Mouse (Mus musculus) hindbrain, embryonic 12.5 days (tissue): ENCODE measurements around the gene Cass4. TPM values are rescaled to one million over a fixed set of nuclear protein-coding genes. Genes with fewer than 3 reads are reported as not detected.
A peak's percentile ranks its signal among the peaks of the same experiment; 100 is the strongest.

Source experiments
- ATAC-seq: fragments of 200-750 bp; cut with Nextera tagmentation; 2 replicates; pipeline ENCODE4 v1.8.0; 2017; ENCODE audit warnings: moderate TSS enrichment; ENCODE audit not compliant: low FRiP score
- H3K27ac ChIP-seq: fragments of 300-500 bp; sonication (generic); 2 replicates; pipeline ENCODE4 v1.5.1; 2016; ENCODE audit warnings: mild to moderate bottlenecking
- H3K27me3 ChIP-seq: fragments of 300-500 bp; sonication (generic); 2 replicates; pipeline ENCODE4 v1.6.1; 2016; ENCODE audit warnings: mild to moderate bottlenecking
- H3K36me3 ChIP-seq: fragments of 300-500 bp; sonication (generic); 2 replicates; pipeline ENCODE4 v1.6.1; 2016; ENCODE audit warnings: mild to moderate bottlenecking
- H3K4me1 ChIP-seq: fragments of 300-500 bp; sonication (generic); 2 replicates; pipeline ENCODE4 v1.6.1; 2016
- H3K4me2 ChIP-seq: fragments of 300-500 bp; sonication (generic); replicated peaks from 2 replicates; pipeline ENCODE4 v1.6.1; 2016; ENCODE audit warnings: mild to moderate bottlenecking
- H3K4me3 ChIP-seq: fragments of 300-500 bp; sonication (generic); 2 replicates; pipeline ENCODE4 v1.5.1; 2016; ENCODE audit warnings: mild to moderate bottlenecking
- H3K9ac ChIP-seq: fragments of 300-500 bp; sonication (generic); 2 replicates; pipeline ENCODE4 v1.6.1; 2016; ENCODE audit warnings: mild to moderate bottlenecking, moderate library complexity
- H3K9me3 ChIP-seq: fragments of 300-500 bp; sonication (generic); replicated peaks from 2 replicates; pipeline ENCODE4 v1.6.1; 2016; ENCODE audit warnings: mild to moderate bottlenecking
- WGBS: fragments of 180-500 bp; shearing (Covaris S2); methylation state at CpG from one replicate; pipeline ENCODE4 v1.1.7; 2016; 5-methylcytosine and 5-hydroxymethylcytosine counted together
- polyA plus RNA-seq: library from polyadenylated mRNA; unstranded; fragments of >200 nt; fragmentation: Nextera tagmentation; extraction: Ambion mirVana; gene quantifications from 2 replicates; pipeline ENCODE4 v1.2.1, GENCODE M21; 2016

Gene Cass4
- polyA plus RNA-seq, 1 experiment from 2014 or later, result 0.14 TPM

DNA sequence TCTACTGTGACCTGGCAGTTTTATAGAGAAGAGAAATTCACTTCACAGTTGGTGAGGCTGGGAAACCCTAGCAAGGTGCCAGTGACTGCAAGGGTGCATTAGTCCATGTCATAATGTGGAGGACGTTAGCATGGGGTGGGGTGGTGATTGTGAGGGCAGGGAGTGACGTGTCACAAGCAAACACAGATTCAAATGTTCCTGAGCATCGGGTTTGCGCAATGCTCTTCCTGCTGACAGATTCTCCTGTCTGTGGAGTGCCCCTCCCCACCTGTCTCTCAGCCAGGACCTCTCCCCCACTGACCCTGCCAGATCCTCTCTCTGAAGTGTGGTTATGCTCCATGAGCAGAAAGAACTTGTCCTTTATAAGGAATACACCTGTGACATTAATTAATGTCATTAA, 54.7 kb downstream of the Cass4 start:
- Histone ChIP-seq H3K27ac (no peak overlapping the region), H3K4me2 (no peak overlapping the region), H3K36me3 (peaks cover 83% of the 10 kb centered on the region), H3K9me3 (no peaks in the 10 kb centered on the region), H3K9ac (no peak overlapping the region), H3K27me3 (no peaks in the 10 kb centered on the region), H3K4me3 (no peak overlapping the region), H3K4me1 (no peaks in the 10 kb centered on the region)
- no peak for ATAC-seq
- 93% methylated on average over 4 of the region's 4 CpGs for WGBS

DNA sequence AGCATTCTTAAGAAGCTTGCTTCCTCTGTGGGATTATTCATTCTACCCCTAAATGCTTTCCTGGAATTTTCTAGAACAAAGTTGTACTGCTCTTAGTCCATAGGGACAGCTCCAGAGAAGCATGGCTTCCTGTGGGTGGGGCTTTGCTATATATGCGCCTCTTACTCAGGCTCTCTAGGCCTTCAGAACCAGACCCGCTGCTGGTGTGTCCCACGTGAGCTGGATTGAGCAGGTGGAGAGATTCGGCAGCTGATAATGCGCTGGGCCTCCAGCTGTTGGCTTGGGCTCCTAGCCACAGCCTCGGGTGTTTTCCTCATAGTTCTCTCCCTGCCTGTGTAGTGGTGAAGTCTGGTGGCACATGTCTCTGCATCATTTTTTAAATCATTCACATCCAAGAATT, 57.0 kb downstream of the Cass4 start:
- Histone ChIP-seq H3K27ac (no peak overlapping the region), H3K4me2 (no peak overlapping the region), H3K9ac (no peak overlapping the region), H3K27me3 (no peaks in the 10 kb centered on the region), H3K4me1 (no peaks in the 10 kb centered on the region), H3K4me3 (no peak overlapping the region), H3K36me3 (peaks cover 87% of the 10 kb centered on the region), H3K9me3 (no peaks in the 10 kb centered on the region)
- ATAC-seq, result no peak
- WGBS, result 87% methylated on average over 6 of the region's 6 CpGs

DNA sequence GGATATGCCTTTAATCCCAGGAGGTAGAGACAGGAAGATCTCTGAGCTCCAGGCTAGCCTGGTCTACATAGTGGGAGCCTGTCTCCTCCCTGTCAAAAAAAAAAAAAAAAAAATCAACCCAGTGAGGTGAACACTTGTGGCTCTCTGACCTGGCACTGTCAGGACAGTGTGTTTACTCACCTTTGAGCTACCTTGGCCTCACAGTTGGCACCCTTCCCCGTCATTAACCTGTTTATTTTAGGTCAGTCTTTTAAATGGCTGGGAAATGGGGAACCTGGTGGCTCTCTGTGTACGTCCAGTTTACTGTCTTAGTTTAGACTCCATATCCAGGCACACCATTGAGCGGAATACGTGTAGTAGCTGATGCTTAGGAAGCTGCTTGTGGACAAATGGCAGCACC, 58.4 kb downstream of the Cass4 start:
- Histone ChIP-seq H3K9me3 (no peaks in the 10 kb centered on the region), H3K9ac (no peak overlapping the region), H3K4me2 (no peak overlapping the region), H3K27me3 (no peaks in the 10 kb centered on the region), H3K4me3 (no peak overlapping the region), H3K36me3 (peaks cover 80% of the 10 kb centered on the region), H3K4me1 (no peaks in the 10 kb centered on the region), H3K27ac (no peak overlapping the region)
- WGBS, result 93% methylated on average over 4 of the region's 4 CpGs
- ATAC-seq, result no peak

DNA sequence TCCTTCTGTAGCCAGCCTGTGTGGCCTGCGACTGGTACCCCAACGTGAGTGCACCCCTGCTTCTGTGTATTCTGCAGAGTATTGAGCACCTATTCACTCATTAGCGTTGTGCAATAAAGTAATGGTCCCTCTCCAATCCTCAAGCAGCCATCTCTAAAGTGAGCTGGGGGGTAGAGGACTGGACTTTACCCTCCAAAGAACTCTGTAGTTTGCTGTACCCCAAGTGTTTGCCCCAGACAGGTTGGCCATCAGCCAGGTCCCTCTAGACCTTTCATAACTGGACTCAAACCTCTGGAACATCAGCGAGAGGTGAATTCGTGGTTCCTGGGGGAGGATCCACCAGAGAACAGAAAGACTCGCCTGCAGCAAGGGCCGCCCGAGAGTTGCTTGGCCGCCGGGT, 58.9 kb downstream of the Cass4 start:
- no peak for ATAC-seq
- no peak overlapping the region for H3K4me2 ChIP-seq
- H3K9ac ChIP-seq, result no peak overlapping the region
- peaks cover 80% of the 10 kb centered on the region for H3K36me3 ChIP-seq
- no peaks in the 10 kb centered on the region for H3K9me3 ChIP-seq
- 94% methylated on average over 10 of the region's 10 CpGs for WGBS
- H3K4me1 ChIP-seq, result no peaks in the 10 kb centered on the region
- H3K27ac ChIP-seq, result no peak overlapping the region
- H3K4me3 ChIP-seq, result no peak overlapping the region
- H3K27me3 ChIP-seq, result no peaks in the 10 kb centered on the region

DNA sequence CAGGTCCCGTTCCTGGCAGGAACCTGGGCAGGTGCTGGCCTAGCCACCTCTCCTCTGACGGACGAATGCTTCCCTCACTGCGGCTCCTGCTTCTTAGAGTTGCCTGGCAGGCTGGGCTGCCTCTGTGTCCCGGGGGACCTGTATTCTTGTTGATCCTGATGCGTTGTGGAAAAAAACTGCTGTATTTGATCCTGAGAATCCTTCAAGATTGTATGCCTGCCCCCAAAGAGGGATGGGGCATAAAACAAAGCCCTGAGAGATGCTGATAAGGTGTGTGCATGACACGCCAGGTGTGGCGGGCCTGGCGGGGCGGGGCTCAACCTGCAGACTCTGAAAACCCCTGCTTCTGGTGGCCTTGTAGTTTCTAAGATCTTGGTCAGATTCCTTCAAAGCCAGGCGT, 64.9 kb downstream of the Cass4 start, which contains the start of gene Gcnt7:
Gene Gcnt7, minus strand, starts transcription at position 101 of the 400 bp plus-strand sequence.
- H3K4me3 ChIP-seq, result no peak within 1 kb of the TSS
- H3K27ac ChIP-seq, result no peak within 1 kb of the TSS
- no peak for ATAC-seq
- H3K4me2 ChIP-seq, result no peak within 1 kb of the TSS
- H3K9ac ChIP-seq, result no peak within 1 kb of the TSS
- H3K9me3 ChIP-seq, result no peaks in the 10 kb centered on the region
- peaks cover 50% of the 10 kb centered on the region for H3K36me3 ChIP-seq
- no peaks in the 10 kb centered on the region for H3K4me1 ChIP-seq
- H3K27me3 ChIP-seq, result no peaks in the 10 kb centered on the region
- WGBS, result 88% methylated on average over 10 of the region's 11 CpGs

DNA sequence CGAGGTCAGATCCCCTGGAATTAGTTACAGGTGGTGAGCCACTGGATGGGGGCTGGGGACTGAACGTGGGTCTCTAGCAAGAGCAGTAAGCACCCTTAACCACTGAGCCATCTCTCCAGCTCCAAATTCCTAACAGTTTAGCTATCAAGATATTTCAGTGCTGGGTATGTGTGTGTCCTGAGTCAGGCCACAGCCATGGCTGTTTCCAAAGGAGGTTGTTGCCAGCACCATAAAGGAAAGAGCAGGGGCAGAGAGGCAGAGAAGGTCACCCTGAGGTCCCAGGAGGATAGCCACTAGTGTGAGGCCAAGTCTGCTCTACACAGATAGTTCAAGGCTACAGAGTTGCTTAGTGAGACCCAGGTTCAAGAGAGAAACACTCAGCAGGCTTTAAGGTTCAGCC, 67.1 kb downstream of the Cass4 start:
- H3K4me3 ChIP-seq, result no peak overlapping the region
- H3K27ac ChIP-seq, result no peak overlapping the region
- WGBS, result 86% methylated on average over 2 of the region's 2 CpGs
- peaks cover 52% of the 10 kb centered on the region for H3K36me3 ChIP-seq
- H3K27me3 ChIP-seq, result no peaks in the 10 kb centered on the region
- no peak overlapping the region for H3K9ac ChIP-seq
- H3K4me2 ChIP-seq, result no peak overlapping the region
- H3K4me1 ChIP-seq, result no peaks in the 10 kb centered on the region
- H3K9me3 ChIP-seq, result no peaks in the 10 kb centered on the region
- no peak for ATAC-seq

DNA sequence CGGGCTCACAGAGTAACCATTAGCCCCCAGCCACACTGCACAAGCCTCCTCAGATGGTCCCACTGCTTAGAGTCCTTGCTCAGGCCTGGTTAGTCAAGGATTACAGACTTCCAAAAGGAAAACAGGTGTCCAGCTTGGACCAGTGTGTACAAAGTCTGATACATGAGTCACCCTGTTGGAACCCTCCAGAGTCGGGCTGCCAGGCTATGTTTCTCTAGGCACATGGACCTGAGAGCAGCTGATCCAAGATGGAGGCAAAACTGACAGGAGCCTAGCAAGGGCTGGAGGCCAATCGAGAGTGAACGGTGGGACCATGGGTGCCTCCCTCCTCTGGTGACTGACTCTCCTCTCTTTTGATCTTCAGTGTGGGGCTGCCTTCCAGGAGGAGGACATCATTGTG, 69.2 kb downstream of the Cass4 start:
- Histone ChIP-seq H3K9ac (no peak overlapping the region), H3K27me3 (no peaks in the 10 kb centered on the region), H3K4me2 (no peak overlapping the region), H3K27ac (no peak overlapping the region), H3K4me3 (no peak overlapping the region), H3K4me1 (no peaks in the 10 kb centered on the region), H3K36me3 (peaks cover 55% of the 10 kb centered on the region), H3K9me3 (no peaks in the 10 kb centered on the region)
- ATAC-seq, result no peak
- WGBS, result 94% methylated on average over 4 of the region's 4 CpGs

DNA sequence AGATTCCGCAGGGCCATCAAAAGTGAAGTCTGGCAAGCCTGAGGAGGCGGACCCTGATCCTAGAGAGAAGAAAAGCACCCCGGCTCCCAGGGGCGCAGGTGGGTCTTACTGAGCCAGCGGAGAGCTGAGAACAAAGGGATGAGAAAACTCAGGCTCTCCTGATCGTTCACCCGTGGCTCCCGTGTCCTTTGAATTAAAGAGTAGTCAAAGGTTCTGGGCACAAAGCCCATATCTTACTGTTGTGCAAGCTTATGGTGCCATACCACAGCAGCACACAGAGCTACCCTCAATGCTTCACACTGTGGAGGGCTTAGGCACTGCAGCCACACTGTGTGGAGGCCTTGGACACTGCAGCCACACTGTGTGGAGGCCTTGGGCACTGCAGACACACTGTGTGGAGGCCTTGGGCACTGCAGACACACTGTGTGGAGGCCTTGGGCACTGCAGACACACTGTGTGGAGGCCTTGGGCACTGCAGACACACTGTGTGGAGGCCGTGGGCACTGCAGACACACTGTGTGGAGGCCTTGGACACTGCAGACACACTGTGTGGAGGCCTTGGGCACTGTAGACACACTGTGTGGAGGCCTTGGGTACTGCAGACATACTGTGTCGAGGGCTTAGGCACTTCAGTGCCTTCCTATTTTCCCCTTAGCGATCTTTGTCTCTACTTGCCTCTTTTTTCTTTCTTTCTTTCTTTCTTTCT, 73.0 kb downstream of the Cass4 start:
- H3K4me1 ChIP-seq, result no peaks in the 10 kb centered on the region
- H3K4me2 ChIP-seq, result no peak overlapping the region
- H3K9me3 ChIP-seq, result no peaks in the 10 kb centered on the region
- peaks cover 73% of the 10 kb centered on the region for H3K36me3 ChIP-seq
- 88% methylated on average over 11 of the region's 11 CpGs for WGBS
- no peak overlapping the region for H3K27ac ChIP-seq
- no peak overlapping the region for H3K4me3 ChIP-seq
- no peak overlapping the region for H3K9ac ChIP-seq
- ATAC-seq, result no peak
- H3K27me3 ChIP-seq, result no peaks in the 10 kb centered on the region

DNA sequence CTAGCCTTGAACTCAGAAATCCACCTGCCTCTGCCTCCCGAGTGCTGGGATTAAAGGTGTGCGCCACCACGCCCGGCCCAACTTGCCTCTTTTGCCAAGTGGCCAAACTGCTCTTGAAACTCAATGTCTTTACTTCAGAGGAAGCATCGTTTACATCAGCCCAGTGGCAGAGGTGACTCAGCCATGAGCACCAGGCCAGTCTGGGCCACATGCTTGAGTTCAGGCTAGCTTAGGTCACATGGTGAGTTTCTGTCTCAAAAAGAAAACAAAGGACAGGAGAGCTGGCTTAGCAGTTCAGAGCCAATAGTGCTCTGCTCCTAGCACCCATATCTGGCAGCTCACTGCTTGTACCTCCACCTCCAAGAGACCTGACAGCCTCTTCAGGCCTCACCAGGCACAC, 73.6 kb downstream of the Cass4 start:
- ATAC-seq, result no peak
- H3K36me3 ChIP-seq, result peaks cover 67% of the 10 kb centered on the region
- no peak overlapping the region for H3K9ac ChIP-seq
- H3K4me2 ChIP-seq, result no peak overlapping the region
- H3K27ac ChIP-seq, result no peak overlapping the region
- H3K4me3 ChIP-seq, result no peak overlapping the region
- H3K4me1 ChIP-seq, result no peaks in the 10 kb centered on the region
- no peaks in the 10 kb centered on the region for H3K27me3 ChIP-seq
- H3K9me3 ChIP-seq, result no peaks in the 10 kb centered on the region
- WGBS, result 97% methylated on average over 5 of the region's 5 CpGs

DNA sequence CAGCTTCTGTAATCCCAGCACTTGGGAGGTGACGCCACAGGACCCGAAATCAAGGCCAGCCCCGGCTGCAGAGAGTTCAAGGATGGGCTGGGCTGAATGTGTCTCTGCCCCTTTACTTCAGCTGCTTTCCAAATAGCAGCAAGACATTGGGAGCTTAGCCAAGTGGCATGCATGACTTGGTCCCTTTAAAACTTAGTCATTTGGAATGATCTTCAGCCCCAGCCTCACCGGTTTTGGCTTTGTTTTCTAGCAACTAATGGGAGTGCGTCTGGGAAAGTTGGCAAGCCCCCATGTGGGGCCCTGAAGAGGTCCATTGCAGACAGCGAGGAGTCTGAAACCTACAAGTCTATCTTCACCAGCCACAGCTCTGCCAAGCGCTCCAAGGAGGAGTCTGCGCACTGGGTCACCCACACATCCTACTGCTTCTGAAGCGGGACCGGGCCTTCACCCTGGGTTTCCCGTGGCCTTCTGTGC, 74.8 kb downstream of the Cass4 start:
- Histone ChIP-seq H3K27me3 (no peaks in the 10 kb centered on the region), H3K9me3 (no peaks in the 10 kb centered on the region), H3K9ac (no peak overlapping the region), H3K4me3 (no peak overlapping the region), H3K27ac (no peak overlapping the region), H3K4me1 (no peaks in the 10 kb centered on the region), H3K4me2 (no peak overlapping the region), H3K36me3 (peaks cover 55% of the 10 kb centered on the region)
- WGBS, result 76% methylated on average over 11 of the region's 11 CpGs
- peak; percentile 55; the same call in 1 of the 2 replicates for ATAC-seq

DNA sequence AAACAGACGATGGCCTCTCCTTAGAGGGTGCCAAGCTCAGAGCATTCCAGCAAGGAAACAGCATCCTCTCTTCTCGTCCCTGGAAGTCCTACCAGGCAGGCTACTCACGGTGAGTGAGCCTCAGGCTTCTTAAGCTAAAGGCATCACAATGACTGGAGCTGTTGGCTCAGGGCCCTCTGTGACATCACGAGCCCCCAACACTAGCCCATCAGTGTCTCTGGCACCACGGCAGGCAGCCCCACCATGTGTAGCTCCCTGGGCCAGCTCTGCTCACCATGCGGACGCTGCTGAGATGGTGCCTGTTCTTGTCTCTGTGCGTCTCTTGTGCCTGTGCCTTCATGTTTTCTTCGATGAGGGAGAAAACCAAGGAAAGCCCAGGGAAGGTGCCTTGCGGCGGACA, 78.7 kb downstream of the Cass4 start, which contains the start of gene Fam209:
Gene Fam209, plus strand, starts transcription at position 203 of the 400 bp plus-strand sequence.
- no peaks in the 10 kb centered on the region for H3K27me3 ChIP-seq
- no peak within 1 kb of the TSS for H3K4me3 ChIP-seq
- peaks cover 28% of the 10 kb centered on the region for H3K36me3 ChIP-seq
- no peak for ATAC-seq
- H3K4me2 ChIP-seq, result no peak within 1 kb of the TSS
- H3K4me1 ChIP-seq, result no peaks in the 10 kb centered on the region
- H3K9me3 ChIP-seq, result no peaks in the 10 kb centered on the region
- WGBS, result 86% methylated on average over 11 of the region's 11 CpGs
- no peak within 1 kb of the TSS for H3K9ac ChIP-seq
- H3K27ac ChIP-seq, result no peak within 1 kb of the TSS

DNA sequence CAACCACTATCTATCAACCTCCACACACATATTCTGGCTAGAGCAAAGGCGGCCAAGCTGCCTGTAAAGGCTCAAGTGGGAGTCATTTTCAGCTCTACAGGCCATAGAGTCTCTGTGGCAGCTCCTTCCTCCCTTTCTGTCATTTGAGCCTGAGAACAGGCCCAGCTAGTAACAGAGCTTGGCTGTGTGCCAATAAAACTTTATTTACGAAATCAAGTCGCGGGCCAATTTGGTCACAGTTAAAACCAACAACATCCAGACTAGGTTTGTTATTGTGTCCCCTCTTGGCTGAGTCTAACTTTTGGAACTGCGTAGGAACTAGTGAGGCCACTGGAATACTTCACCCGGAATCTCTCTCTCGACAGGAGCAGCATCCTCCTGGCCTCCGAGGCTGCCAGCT, 80.0 kb downstream of the Cass4 start:
- WGBS, result 76% methylated on average over 8 of the region's 8 CpGs
- no peak for ATAC-seq
- H3K27ac ChIP-seq, result no peak overlapping the region

DNA sequence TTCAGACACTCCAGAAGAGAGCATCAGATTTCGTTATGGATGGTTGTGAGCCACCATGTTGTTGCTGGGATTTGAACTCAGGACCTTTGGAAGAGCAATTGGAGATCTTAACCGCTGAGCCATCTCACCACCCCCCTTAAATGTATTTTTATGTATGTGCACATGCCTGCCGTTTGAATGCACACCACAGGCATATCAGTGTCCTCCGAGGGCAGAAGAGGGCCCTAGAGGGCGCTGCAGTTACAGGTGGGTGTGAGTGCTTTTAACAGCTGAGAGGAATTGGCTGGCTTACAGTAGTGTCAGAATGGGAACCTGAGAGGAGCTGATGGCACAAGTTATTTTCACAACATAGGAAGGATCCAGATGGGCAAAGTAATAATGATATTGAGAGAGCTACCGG, 81.4 kb downstream of the Cass4 start:
- no peak for ATAC-seq

More for the DNA sequence above, 80.0 kb downstream of the Cass4 start:
- H3K9me3 ChIP-seq, result no peaks in the 10 kb centered on the region
- H3K4me3 ChIP-seq, result no peak overlapping the region
- H3K9ac ChIP-seq, result no peak overlapping the region
- H3K27me3 ChIP-seq, result no peaks in the 10 kb centered on the region
- H3K36me3 ChIP-seq, result peaks cover 15% of the 10 kb centered on the region
- no peaks in the 10 kb centered on the region for H3K4me1 ChIP-seq
- H3K4me2 ChIP-seq, result no peak overlapping the region

More for the DNA sequence above, 81.4 kb downstream of the Cass4 start:
- no peaks in the 10 kb centered on the region for H3K9me3 ChIP-seq
- no peaks in the 10 kb centered on the region for H3K27me3 ChIP-seq
- H3K4me3 ChIP-seq, result no peak overlapping the region
- WGBS, result 35% methylated on average over 6 of the region's 6 CpGs
- no peaks in the 10 kb centered on the region for H3K4me1 ChIP-seq
- H3K4me2 ChIP-seq, result no peak overlapping the region
- no peak overlapping the region for H3K9ac ChIP-seq
- H3K36me3 ChIP-seq, result peaks cover 2% of the 10 kb centered on the region
- no peak overlapping the region for H3K27ac ChIP-seq
